Comparison of ENCODE assay signal across 28 mouse cellular contexts in the genomic region with DNA sequence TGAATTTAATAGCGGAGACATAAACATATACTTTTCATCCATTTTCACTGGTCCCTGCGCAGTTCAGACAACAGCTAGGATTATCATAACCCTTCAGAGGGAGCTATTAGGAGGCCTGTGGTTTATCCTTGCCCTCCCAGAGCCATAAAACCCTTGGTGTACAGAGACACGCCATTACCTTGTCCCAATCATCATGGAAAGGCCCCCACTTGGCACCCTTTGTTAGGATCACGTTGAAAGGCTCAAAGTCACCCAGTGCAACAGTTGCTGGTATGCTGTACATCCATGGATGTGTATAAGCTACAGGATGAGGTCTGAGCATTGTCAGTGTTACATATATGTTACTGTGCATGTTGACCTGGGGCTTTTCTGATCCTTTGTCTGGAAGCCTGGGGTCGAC.
"Had no signal": no experiment of that assay in that cellular context is flagged by ENCODE, and none has a peak within 500 bp of the region (broad histone marks: within the 10 kb centered on the region; RNA-seq: fewer than 3 reads in every experiment).

No protein-coding gene starts in this region.

- H3K9me3 ChIP-seq: heart, embryonic 13.5 days; heart, embryonic 15.5 days; hindbrain, embryonic 10.5 days; hindbrain, embryonic 12.5 days; kidney, embryonic 15.5 days; limb, embryonic 12.5 days; liver, embryonic 13.5 days had no signal

- H3K36me3 ChIP-seq: heart, embryonic 13.5 days; heart, embryonic 15.5 days; hindbrain, embryonic 10.5 days; hindbrain, embryonic 12.5 days; kidney, embryonic 15.5 days; limb, embryonic 12.5 days; liver, embryonic 13.5 days had no signal

- H3K4me3 ChIP-seq: gastrocnemius, adult 2 months; heart, adult 2 months; heart, embryonic 13.5 days; heart, embryonic 15.5 days; hindbrain, embryonic 10.5 days; hindbrain, embryonic 12.5 days; kidney, embryonic 15.5 days; limb, embryonic 12.5 days; liver, embryonic 13.5 days had no signal

- H3K9ac ChIP-seq: heart, embryonic 13.5 days; heart, embryonic 15.5 days; hindbrain, embryonic 12.5 days; hindbrain, embryonic 14.5 days; kidney, embryonic 15.5 days; limb, embryonic 12.5 days; liver, embryonic 13.5 days had no signal

- ATAC-seq: hindbrain, embryonic 16.5 days; inflammation-experienced regulatory T-cells, adult 6 months; intestine, embryonic 16.5 days had no signal

- DNase-seq: gastrocnemius, adult 2 months; gastrocnemius, postnatal 10 days; gastrocnemius, postnatal 25 days; heart, adult 2 months; heart, postnatal 14 days; heart, postnatal 4 days; kidney, adult 18-20 months; kidney, adult 8-10 months; kidney, postnatal 14 days; kidney, postnatal 36 days; layer of hippocampus, adult 9-11 months; layer of hippocampus, postnatal 36 days; left cerebral cortex, postnatal 4 days; liver; liver, embryonic 13.5 days had no signal

- H3K4me2 ChIP-seq: heart, embryonic 11.5 days; heart, embryonic 13.5 days; heart, embryonic 15.5 days; hindbrain, embryonic 12.5 days; hindbrain, embryonic 14.5 days; kidney, embryonic 15.5 days; limb, embryonic 12.5 days; liver, embryonic 11.5 days; liver, embryonic 13.5 days had no signal

- H3K27me3 ChIP-seq: heart, embryonic 15.5 days; hindbrain, embryonic 12.5 days; kidney, embryonic 15.5 days; liver, embryonic 13.5 days had no signal

- H3K4me1 ChIP-seq: heart, embryonic 15.5 days; hindbrain, embryonic 10.5 days; hindbrain, embryonic 12.5 days; liver, embryonic 13.5 days had no signal

- H3K27ac ChIP-seq: gastrocnemius, adult 2 months; heart, adult 2 months; heart, embryonic 13.5 days; heart, embryonic 15.5 days; hindbrain, embryonic 10.5 days; hindbrain, embryonic 12.5 days; hindbrain, embryonic 14.5 days; kidney, embryonic 15.5 days; kidney, postnatal 0 days; limb, embryonic 12.5 days; liver, embryonic 13.5 days had no signal
